Mouse (Mus musculus) spleen, postnatal 10 days (tissue): ENCODE data around the gene Rara.
"Not testable (repeated sequence)": the region's sequence is repeated elsewhere in the genome, so short reads cannot be mapped to it uniquely, and the experiment has no call there.

Experiments used
- DNase-seq, 2 experiments: peaks; one replicate each; pipeline ENCODE4 v3.0.0; 2021 to 2022; ENCODE audit warnings: low spot score in 2 of 2

The Rara gene

GRCm38 (mm10) chr11:98968079-98968478 lies 40.5 kb downstream of the Rara start:
- peak in 1 of 2 experiments; percentile 13 for DNase-seq

GRCm38 (mm10) chr11:98968716-98969495 lies 41.3 kb downstream of the Rara start:
- no peak for DNase-seq

GRCm38 (mm10) chr11:98969496-98969927 lies 41.9 kb downstream of the Rara start:
- DNase-seq, result no peak

GRCm38 (mm10) chr11:98970191-98970925 lies 42.7 kb downstream of the Rara start:
- DNase-seq, result no peak

- DNase-seq, result no peak
Observed at GRCm38 (mm10) chr11:98971316-98972031, 43.9 kb downstream of the Rara start.

- DNase-seq, result peak; percentile 78 to 90
Observed at GRCm38 (mm10) chr11:98972215-98972614, 44.6 kb downstream of the Rara start.

GRCm38 (mm10) chr11:98972801-98973360 lies 45.3 kb downstream of the Rara start:
- no peak for DNase-seq

GRCm38 (mm10) chr11:98973584-98973983 lies 46.0 kb downstream of the Rara start:
- DNase-seq, result no peak

GRCm38 (mm10) chr11:98974213-98974612 lies 46.6 kb downstream of the Rara start:
- DNase-seq, result no peak

GRCm38 (mm10) chr11:98974871-98975719 lies 47.5 kb downstream of the Rara start:
- peak; percentile 68 to 82 for DNase-seq

- no peak for DNase-seq
Observed at GRCm38 (mm10) chr11:98978526-98979148, 51.0 kb downstream of the Rara start.

- DNase-seq, result no peak
Observed at GRCm38 (mm10) chr11:98979356-98979755, 51.7 kb downstream of the Rara start.

GRCm38 (mm10) chr11:98981289-98981996 lies 53.8 kb downstream of the Rara start:
- DNase-seq, result no peak

- peak in 1 of 2 experiments; percentile 69 for DNase-seq
Observed at GRCm38 (mm10) chr11:98981997-98982772, 54.6 kb downstream of the Rara start.

GRCm38 (mm10) chr11:98982773-98983133 lies 55.1 kb downstream of the Rara start, which contains the start of gene Gjd3:
TSS of gene Gjd3 (minus strand) at chr11:98983016.
- no peak for DNase-seq

- no peak for DNase-seq
Observed at GRCm38 (mm10) chr11:98983551-98983950, 55.9 kb downstream of the Rara start.

GRCm38 (mm10) chr11:98985542-98985941 lies 57.9 kb downstream of the Rara start:
- no peak for DNase-seq

GRCm38 (mm10) chr11:98988260-98988659 lies 60.6 kb downstream of the Rara start:
- not testable (repeated sequence) for DNase-seq

GRCm38 (mm10) chr11:98990866-98991265 lies 63.2 kb downstream of the Rara start:
- DNase-seq, result no peak
